Mouse (Mus musculus) liver, postnatal 0 days (tissue): ENCODE results near the gene Gas2. TPM values are rescaled to one million over a fixed set of nuclear protein-coding genes. Genes with fewer than 3 reads are reported as not detected.

Experiments used
- ATAC-seq: fragments of 200-750 bp; cut with Nextera tagmentation; 2 replicates; pipeline ENCODE4 v1.8.0; 2017; ENCODE audit warnings: mild to moderate bottlenecking, moderate library complexity
- DNase-seq: peaks from one replicate; pipeline ENCODE4 v3.0.0-alpha.2; 2016
- H3K27ac ChIP-seq: fragments of 300-500 bp; sonication (generic); 2 replicates; pipeline ENCODE4 v1.5.1; 2014; ENCODE audit warnings: antibody characterized with exemption, moderate library complexity, mild to moderate bottlenecking, low read depth
- H3K27me3 ChIP-seq: fragments of 300-500 bp; sonication (generic); 2 replicates; pipeline ENCODE4 v1.6.1; 2014; ENCODE audit warnings: low read length, control low read depth, mixed read lengths; ENCODE audit not compliant: insufficient read depth
- H3K36me3 ChIP-seq: fragments of 300-500 bp; sonication (generic); replicated peaks from 2 replicates; pipeline ENCODE4 v1.6.1; 2014; ENCODE audit warnings: mild to moderate bottlenecking, control low read depth, low read length, moderate library complexity, mixed read lengths; ENCODE audit not compliant: insufficient read depth
- H3K4me1 ChIP-seq: fragments of 300-500 bp; sonication (generic); 2 replicates; pipeline ENCODE4 v1.6.1; 2014; ENCODE audit warnings: antibody characterized with exemption, mild to moderate bottlenecking, control low read depth; ENCODE audit not compliant: insufficient read depth
- H3K4me2 ChIP-seq: fragments of 300-500 bp; sonication (generic); 2 replicates; pipeline ENCODE4 v1.6.1; 2014; ENCODE audit warnings: low read depth, mild to moderate bottlenecking, low read length, moderate library complexity, mixed read lengths
- H3K4me3 ChIP-seq: fragments of 300-500 bp; sonication (generic); 2 replicates; pipeline ENCODE4 v1.5.1; 2014; ENCODE audit warnings: low read depth, low read length
- H3K9ac ChIP-seq: fragments of 300-500 bp; sonication (generic); replicated peaks from 2 replicates; pipeline ENCODE4 v1.6.1; 2014; ENCODE audit warnings: mild to moderate bottlenecking, moderate library complexity
- H3K9me3 ChIP-seq: fragments of 300-500 bp; sonication (generic); 2 replicates; pipeline ENCODE4 v1.6.1; 2016; ENCODE audit warnings: mild to moderate bottlenecking, control low read depth, low read length, mixed read lengths
- CTCF ChIP-seq: sonication (generic); IDR thresholded peaks from 2 replicates; pipeline ENCODE4 v1.5.1; 2016; ENCODE audit warnings: antibody characterized with exemption, low read depth
- EP300 ChIP-seq: IDR thresholded peaks from 2 replicates; pipeline ENCODE4 v1.6.1; 2016; ENCODE audit warnings: antibody characterized with exemption, low read depth, mild to moderate bottlenecking
- WGBS: fragments of 180-500 bp; shearing (Covaris S2); extraction: QIAGEN DNeasy Blood & Tissue Kit; methylation state at CpG from one replicate; pipeline ENCODE4 v1.1.7; 2014; ENCODE audit not compliant: insufficient replicate concordance; 5-methylcytosine and 5-hydroxymethylcytosine counted together
- polyA plus RNA-seq: library from polyadenylated mRNA; unstranded; fragments of >200 nt; fragmentation: Nextera tagmentation; extraction: Ambion mirVana; gene quantifications from 2 replicates; pipeline ENCODE4 v1.2.1, GENCODE M21; 2015

The Gas2 gene
- polyA plus RNA-seq, 1 experiment from 2014 or later: 6.1 TPM

- no peak overlapping the region for H3K9ac ChIP-seq
- no peak for ATAC-seq
- WGBS: 56% methylated on average over 5 of the region's 5 CpGs
These were observed 111.3 kb downstream of the Gas2 start for GRCm38 (mm10) chr7:51973091-51973490.

GRCm38 (mm10) chr7:51973526-51973925 lies 111.7 kb downstream of the Gas2 start:
- Histone ChIP-seq H3K36me3 (no peaks in the 10 kb centered on the region), H3K27ac (no peak overlapping the region), H3K9ac (no peak overlapping the region), H3K9me3 (no peaks in the 10 kb centered on the region), H3K4me1 (no peaks in the 10 kb centered on the region), H3K4me2 (no peak overlapping the region), H3K4me3 (no peak overlapping the region), H3K27me3 (no peaks in the 10 kb centered on the region)
- WGBS: 75% methylated on average over 2 of the region's 2 CpGs
- ATAC-seq: no peak
- no peak for DNase-seq
- TF ChIP-seq EP300: no peak
- TF ChIP-seq CTCF: no peak

More at GRCm38 (mm10) chr7:51973091-51973490, 111.3 kb downstream of the Gas2 start:
- Histone ChIP-seq H3K36me3 (no peaks in the 10 kb centered on the region), H3K4me3 (no peak overlapping the region), H3K27me3 (no peaks in the 10 kb centered on the region), H3K9me3 (no peaks in the 10 kb centered on the region), H3K4me1 (no peaks in the 10 kb centered on the region), H3K27ac (no peak overlapping the region), H3K4me2 (no peak overlapping the region)
- no peak for TF ChIP-seq EP300
- TF ChIP-seq CTCF: no peak
- no peak for DNase-seq

GRCm38 (mm10) chr7:51975181-51975580 lies 113.4 kb downstream of the Gas2 start:
- no peak overlapping the region for H3K9ac ChIP-seq
- no peaks in the 10 kb centered on the region for H3K4me1 ChIP-seq
- no peak overlapping the region for H3K4me2 ChIP-seq
- DNase-seq (no peak), ATAC-seq (no peak)
- H3K27me3 ChIP-seq: no peaks in the 10 kb centered on the region
- no peak overlapping the region for H3K4me3 ChIP-seq
- WGBS: 48% methylated on average over 6 of the region's 6 CpGs
- H3K9me3 ChIP-seq: no peaks in the 10 kb centered on the region
- no peak overlapping the region for H3K27ac ChIP-seq
- no peak for TF ChIP-seq CTCF
- TF ChIP-seq EP300: no peak
- H3K36me3 ChIP-seq: no peaks in the 10 kb centered on the region

- no peak overlapping the region for H3K4me3 ChIP-seq
- H3K27ac ChIP-seq: no peak overlapping the region
- DNase-seq (no peak), ATAC-seq (no peak)
- H3K4me2 ChIP-seq: no peak overlapping the region
- no peak overlapping the region for H3K9ac ChIP-seq
- 0 out of 2 replicates have a peak, but pooled peaks cover 6% of the 10 kb centered on the region for H3K4me1 ChIP-seq
- H3K36me3 ChIP-seq: no peaks in the 10 kb centered on the region
- 34% methylated on average over 5 of the region's 5 CpGs for WGBS
- no peaks in the 10 kb centered on the region for H3K9me3 ChIP-seq
- H3K27me3 ChIP-seq: no peaks in the 10 kb centered on the region
- TF ChIP-seq CTCF (peak; percentile 65), EP300 (no peak)
These were observed 117.5 kb downstream of the Gas2 start for GRCm38 (mm10) chr7:51979271-51979670.

- no peak overlapping the region for H3K4me3 ChIP-seq
- H3K36me3 ChIP-seq: no peaks in the 10 kb centered on the region
- H3K4me2 ChIP-seq: peak overlapping the region; percentile 27; the same call in 1 of the 2 replicates
- TF ChIP-seq EP300 (no peak), CTCF (no peak)
- no peak for ATAC-seq
- no peaks in the 10 kb centered on the region for H3K9me3 ChIP-seq
- H3K4me1 ChIP-seq: 0 out of 2 replicates have a peak, but pooled peaks cover 8% of the 10 kb centered on the region
- WGBS: 21% methylated on average over 1 of the region's 1 CpGs
- no peak overlapping the region for H3K9ac ChIP-seq
- H3K27ac ChIP-seq: no peak overlapping the region
- no peaks in the 10 kb centered on the region for H3K27me3 ChIP-seq
- no peak for DNase-seq
These were observed 120.5 kb downstream of the Gas2 start for GRCm38 (mm10) chr7:51982303-51982702.

GRCm38 (mm10) chr7:51985763-51986162 lies 123.9 kb downstream of the Gas2 start:
- H3K27me3 ChIP-seq: no peaks in the 10 kb centered on the region
- no peak overlapping the region for H3K4me2 ChIP-seq
- no peaks in the 10 kb centered on the region for H3K9me3 ChIP-seq
- 71% methylated on average over 6 of the region's 6 CpGs for WGBS
- ATAC-seq (no peak), DNase-seq (no peak)
- H3K36me3 ChIP-seq: no peaks in the 10 kb centered on the region
- TF ChIP-seq EP300: no peak
- TF ChIP-seq CTCF: no peak
- no peak overlapping the region for H3K9ac ChIP-seq
- 0 out of 2 replicates have a peak, but pooled peaks cover 16% of the 10 kb centered on the region for H3K4me1 ChIP-seq
- H3K4me3 ChIP-seq: no peak overlapping the region
- H3K27ac ChIP-seq: no peak overlapping the region

- TF ChIP-seq EP300 (no peak), CTCF (no peak)
- H3K4me1 ChIP-seq: peaks cover 22% of the 10 kb centered on the region
- no peak overlapping the region for H3K4me2 ChIP-seq
- peak; percentile 32 for DNase-seq
- peak; percentile 46 for ATAC-seq
- H3K27ac ChIP-seq: peak overlapping the region; percentile 12; the same call in 1 of the 2 replicates
- WGBS: 29% methylated on average over 6 of the region's 6 CpGs
- H3K9ac ChIP-seq: no peak overlapping the region
- no peaks in the 10 kb centered on the region for H3K36me3 ChIP-seq
- no peak overlapping the region for H3K4me3 ChIP-seq
- H3K27me3 ChIP-seq: no peaks in the 10 kb centered on the region
- H3K9me3 ChIP-seq: no peaks in the 10 kb centered on the region
These were observed 125.1 kb downstream of the Gas2 start for GRCm38 (mm10) chr7:51986909-51987308.
